Mouse (Mus musculus): ENCODE measurements around the gene Gm4177.
"Not testable (repeated sequence)": the region's sequence is repeated elsewhere in the genome, so short reads cannot be mapped to it uniquely, and the experiment has no call there.

The Gm4177 gene

GRCm38 (mm10) chr7:21796628-21797027 lies at the start of gene Gm4177:
TSS of gene Gm4177 (minus strand) at chr7:21796728.
- DNase-seq (ENCODE audit: low read depth, low spot score), result not testable (repeated sequence)

DNA sequence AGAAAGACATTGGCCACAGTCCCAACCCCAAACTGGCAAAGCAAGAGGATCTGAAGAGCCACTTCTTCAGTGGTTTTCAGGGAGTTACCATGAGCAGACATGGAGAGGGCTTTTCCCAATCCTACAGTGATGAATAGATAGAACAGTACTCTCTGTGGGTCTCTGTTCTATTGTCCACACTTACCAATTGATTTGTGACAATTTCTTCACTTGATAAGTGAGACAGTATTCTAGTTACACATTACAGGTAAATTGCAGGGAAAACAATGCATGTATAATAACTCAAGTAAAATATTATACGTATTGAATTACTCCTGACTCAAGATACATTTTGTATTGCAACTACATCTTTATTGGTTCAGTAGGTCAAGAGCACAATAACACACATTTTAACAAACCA lies 47.6 kb upstream of the Gm4177 start, which contains the start of gene Gm5725:
Gene Gm5725 (minus strand): TSS at position 101 of the 400 bp plus-strand sequence.
- not testable (repeated sequence) for DNase-seq (ENCODE audit: low read depth, low spot score)

GRCm38 (mm10) chr7:21832051-21832450 lies 35.5 kb upstream of the Gm4177 start, which contains the start of gene Vmn1r135:
TSS of gene Vmn1r135 (plus strand) at chr7:21832351.
- not testable (repeated sequence) for DNase-seq (ENCODE audit: low read depth, low spot score)

- not testable (repeated sequence) for DNase-seq (ENCODE audit: low read depth, low spot score)
Observed at GRCm38 (mm10) chr7:21761375-21761774, 35.2 kb downstream of the Gm4177 start, which contains the start of gene Gm4175. TSS of gene Gm4175 (minus strand) at chr7:21761475.
